Mouse (Mus musculus) c-Kit-negative CD71-positive TER-119-positive erythroid progenitor cells, embryonic 14.5 days (primary cell): ENCODE measurements around the gene Olfr916.

Experiments
- DNase-seq: peaks from one replicate; pipeline ENCODE4 v3.0.0-alpha.2; 2013; ENCODE audit warnings: low read depth, low spot score

Gene Olfr916

GRCm38 (mm10) chr9:38659775-38660174 is at the start of gene Olfr916:
Gene Olfr916, minus strand, starts transcription at chr9:38659875.
- no peak for DNase-seq

- DNase-seq = no peak
Measured at GRCm38 (mm10) chr9:38674501-38674900, 14.8 kb upstream of the Olfr916 start, which contains the start of gene Olfr918. Gene Olfr918, minus strand, starts transcription at chr9:38674601.

- no peak for DNase-seq
Measured at GRCm38 (mm10) chr9:38672887-38673286, 13.2 kb upstream of the Olfr916 start.

- DNase-seq = no peak
Measured at GRCm38 (mm10) chr9:38665742-38666141, 6.1 kb upstream of the Olfr916 start, which contains the start of gene Olfr917. Gene Olfr917, minus strand, starts transcription at chr9:38665842.

GRCm38 (mm10) chr9:38632406-38632805 is 27.3 kb downstream of the Olfr916 start:
- no peak for DNase-seq
